Mouse (Mus musculus): ENCODE results near the gene Alkal2. TPM values are rescaled to one million over a fixed set of nuclear protein-coding genes. Genes with fewer than 3 reads are reported as not detected.

Gene Alkal2
- polyA plus RNA-seq, 1 experiment from 2014 or later, result 0.58 TPM

Other genes starting within 250 kb of the Alkal2 start
- gene Acp1, start 27.3 kb downstream of the Alkal2 start, polyA plus RNA-seq (2014; fragmentation: Nextera tagmentation; extraction: Ambion mirVana), result 135 and 138 TPM in 2 replicates
- 47.5 and 49.9 TPM in 2 replicates for gene Sh3yl1, start 27.3 kb downstream of the Alkal2 start, polyA plus RNA-seq (2014; fragmentation: Nextera tagmentation; extraction: Ambion mirVana)
- 0.11 TPM in 1 of 2 replicates, not detected in the other for gene Fam110c, start 189.5 kb downstream of the Alkal2 start, polyA plus RNA-seq (2014; fragmentation: Nextera tagmentation; extraction: Ambion mirVana)